Mouse (Mus musculus) intestine, embryonic 14.5 days (tissue): ENCODE results near the gene N4bp1. TPM values are rescaled to one million over a fixed set of nuclear protein-coding genes. Genes with fewer than 3 reads are reported as not detected.
A peak's percentile ranks its signal among the peaks of the same experiment; 100 is the strongest.

Source experiments
- ATAC-seq: fragments of 200-750 bp; cut with Nextera tagmentation; replicated peaks from 2 replicates; pipeline ENCODE4 v1.8.0; 2017; ENCODE audit warnings: low read depth, moderate number of reproducible peaks, moderate TSS enrichment, moderate library complexity; ENCODE audit not compliant: low FRiP score, low TSS enrichment
- DNase-seq: peaks from one replicate; pipeline ENCODE4 v3.0.0-alpha.2; 2018; ENCODE audit warnings: low spot score
- H3K27ac ChIP-seq: fragments of 300-500 bp; sonication (generic); 2 replicates; pipeline ENCODE4 v1.5.1; 2014; ENCODE audit warnings: low read depth, mild to moderate bottlenecking, control low read depth
- H3K27me3 ChIP-seq: fragments of 300-500 bp; sonication (generic); replicated peaks from 2 replicates; pipeline ENCODE4 v1.6.1; 2014; ENCODE audit warnings: low read length, control low read depth; ENCODE audit not compliant: control insufficient read depth, insufficient read depth
- H3K36me3 ChIP-seq: fragments of 300-500 bp; sonication (generic); 2 replicates; pipeline ENCODE4 v1.6.1; 2014; ENCODE audit warnings: low read length, control low read depth; ENCODE audit not compliant: control insufficient read depth, insufficient read depth
- H3K4me1 ChIP-seq: fragments of 300-500 bp; sonication (generic); replicated peaks from 2 replicates; pipeline ENCODE4 v1.6.1; 2014; ENCODE audit warnings: low read length, control low read depth, mixed read lengths; ENCODE audit not compliant: control insufficient read depth, insufficient read depth
- H3K4me2 ChIP-seq: fragments of 300-500 bp; sonication (generic); 2 replicates; pipeline ENCODE4 v1.6.1; 2014; ENCODE audit warnings: low read length
- H3K4me3 ChIP-seq: fragments of 300-500 bp; sonication (generic); 2 replicates; pipeline ENCODE4 v1.5.1; 2014; ENCODE audit warnings: low read depth, low read length, control low read depth, mixed read lengths
- H3K9ac ChIP-seq: fragments of 300-500 bp; sonication (generic); 2 replicates; pipeline ENCODE4 v1.6.1; 2014; ENCODE audit warnings: mild to moderate bottlenecking, low read length
- H3K9me3 ChIP-seq: fragments of 300-500 bp; sonication (generic); 2 replicates; pipeline ENCODE4 v1.6.1; 2016; ENCODE audit warnings: low read length, control low read depth; ENCODE audit not compliant: control insufficient read depth
- WGBS: fragments of 180-500 bp; shearing (Covaris S2); extraction: QIAGEN DNeasy Blood & Tissue Kit; methylation state at CpG from one replicate; pipeline ENCODE4 v1.1.7; 2014; 5-methylcytosine and 5-hydroxymethylcytosine counted together
- polyA plus RNA-seq: library from polyadenylated mRNA; unstranded; fragments of >200 nt; fragmentation: Nextera tagmentation; extraction: Ambion mirVana; gene quantifications from 2 replicates; pipeline ENCODE4 v1.2.1, GENCODE M21; 2014

Gene N4bp1
- polyA plus RNA-seq, 1 experiment from 2014 or later: 12.2 TPM

DNA sequence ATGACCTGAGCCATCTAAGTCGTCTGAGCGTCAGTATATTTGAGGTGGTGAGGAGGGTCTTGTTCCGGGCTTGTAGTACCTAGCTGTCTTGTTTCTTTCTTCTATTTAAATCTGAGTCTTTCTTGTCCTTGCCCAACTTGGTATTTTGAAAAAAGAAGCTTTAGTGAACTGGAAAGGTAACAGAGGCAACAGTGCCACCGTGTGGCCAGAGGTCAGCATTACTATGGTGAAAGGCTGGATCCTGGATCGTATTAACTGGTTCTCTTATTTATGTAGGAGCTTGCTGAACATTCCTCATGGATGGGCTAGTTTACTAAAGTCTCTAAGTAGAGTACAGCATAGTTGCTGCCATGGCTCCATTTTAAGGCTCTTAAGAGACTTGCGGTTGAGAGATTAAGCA is 23.5 kb upstream of the N4bp1 start:
- DNase-seq (peak; percentile 92), ATAC-seq (no peak)
- Histone ChIP-seq H3K9me3 (no peaks in the 10 kb centered on the region), H3K4me2 (no peak overlapping the region), H3K9ac (no peak overlapping the region), H3K4me3 (no peak overlapping the region), H3K4me1 (no peaks in the 10 kb centered on the region), H3K27ac (no peak overlapping the region), H3K36me3 (no peaks in the 10 kb centered on the region), H3K27me3 (no peaks in the 10 kb centered on the region)
- WGBS: 11% methylated on average over 6 of the region's 6 CpGs

DNA sequence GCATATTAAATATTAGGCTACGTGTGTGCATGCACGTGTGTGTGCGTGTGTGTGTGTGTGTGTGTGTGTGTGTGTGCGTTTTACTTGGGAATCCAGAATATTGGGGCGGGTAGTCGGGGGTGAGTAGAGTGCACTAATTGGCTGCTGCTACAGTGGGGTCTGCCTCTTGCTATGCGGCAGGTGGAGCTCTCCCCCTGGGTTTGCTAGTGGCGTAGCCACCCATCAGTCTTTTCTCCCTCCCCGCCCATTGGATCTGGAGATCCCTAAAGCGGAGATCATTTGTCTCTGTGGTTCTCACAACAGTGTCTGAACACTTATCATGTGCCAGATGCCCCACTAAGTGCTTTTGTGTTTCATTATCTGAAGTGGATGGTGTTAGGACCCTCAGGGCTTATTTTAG is 19.9 kb upstream of the N4bp1 start:
- H3K4me1 ChIP-seq: no peaks in the 10 kb centered on the region
- H3K4me2 ChIP-seq: no peak overlapping the region
- H3K9me3 ChIP-seq: no peaks in the 10 kb centered on the region
- DNase-seq: no peak
- H3K27ac ChIP-seq: no peak overlapping the region
- H3K36me3 ChIP-seq: no peaks in the 10 kb centered on the region
- 81% methylated on average over 10 of the region's 10 CpGs for WGBS
- ATAC-seq: no peak
- no peaks in the 10 kb centered on the region for H3K27me3 ChIP-seq
- no peak overlapping the region for H3K4me3 ChIP-seq
- H3K9ac ChIP-seq: no peak overlapping the region

DNA sequence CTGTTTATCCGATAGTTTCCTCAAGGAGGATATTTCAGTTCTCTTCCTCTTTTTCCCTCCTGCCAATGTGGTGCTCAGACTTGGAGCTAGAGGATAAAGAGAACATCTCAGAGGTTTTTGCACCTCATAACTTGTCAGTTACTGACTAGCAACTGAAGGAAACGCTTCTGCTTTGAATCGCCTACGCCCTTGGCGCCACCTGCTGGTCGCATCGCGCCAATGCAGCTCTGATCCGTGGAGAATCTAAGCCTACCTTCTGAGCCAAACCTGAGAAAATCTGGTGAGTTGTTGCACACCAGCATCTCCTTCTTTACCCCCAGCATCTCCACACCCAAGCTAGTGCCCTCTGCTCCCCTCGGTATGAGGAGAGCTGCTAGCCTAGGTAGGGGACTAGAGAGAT is 18.0 kb upstream of the N4bp1 start:
- ATAC-seq (no peak), DNase-seq (peak; percentile 94)
- Histone ChIP-seq H3K4me3 (no peak overlapping the region), H3K9ac (no peak overlapping the region), H3K4me2 (no peak overlapping the region), H3K36me3 (no peaks in the 10 kb centered on the region), H3K27ac (no peak overlapping the region), H3K9me3 (no peaks in the 10 kb centered on the region), H3K27me3 (no peaks in the 10 kb centered on the region), H3K4me1 (no peaks in the 10 kb centered on the region)
- WGBS: 6% methylated on average over 10 of the region's 10 CpGs

DNA sequence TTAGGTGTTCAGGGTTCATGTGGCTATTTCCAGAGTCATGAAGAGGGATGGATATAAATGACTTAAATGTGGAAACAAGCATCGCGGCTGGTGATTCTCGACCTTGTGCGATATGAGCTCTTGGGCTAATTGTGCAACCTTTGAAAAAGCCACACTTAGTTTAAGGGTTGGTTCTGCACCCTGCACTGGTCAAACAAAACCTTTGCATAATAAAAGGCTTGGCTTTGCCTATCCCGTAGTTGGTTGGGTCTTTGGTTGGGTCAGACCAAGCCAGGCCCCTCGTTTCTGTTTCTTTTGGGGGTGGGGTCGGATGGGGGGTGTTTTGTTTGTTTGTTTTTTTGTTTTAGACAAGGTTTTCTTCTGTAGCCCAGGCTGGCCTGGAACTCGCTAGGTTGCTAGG is 17.6 kb upstream of the N4bp1 start:
- H3K27ac ChIP-seq: no peak overlapping the region
- 80% methylated on average over 8 of the region's 8 CpGs for WGBS
- ATAC-seq: no peak

DNA sequence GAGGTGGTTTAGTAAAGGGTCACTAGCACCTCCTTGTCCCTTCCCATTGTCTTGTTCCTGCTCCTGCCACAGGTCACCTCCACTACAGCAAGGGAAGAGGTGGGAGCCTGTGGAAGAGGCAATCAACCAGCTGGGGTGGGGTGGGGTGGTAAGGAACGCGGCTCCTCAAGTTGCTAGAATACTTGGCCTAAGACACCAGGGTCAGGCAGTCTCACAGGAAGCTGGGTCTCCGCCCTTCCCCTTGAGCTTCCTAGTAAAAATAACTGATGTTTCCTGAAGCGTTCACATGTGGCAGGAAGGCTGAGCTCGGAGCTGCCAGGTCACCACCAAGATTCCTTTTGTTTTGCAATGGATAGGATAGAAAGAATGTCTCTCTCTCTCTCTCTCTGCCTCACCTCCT is 16.9 kb upstream of the N4bp1 start:
- DNase-seq (no peak), ATAC-seq (no peak)
- 44% methylated on average over 5 of the region's 5 CpGs for WGBS
- Histone ChIP-seq H3K4me3 (no peak overlapping the region), H3K27ac (0 out of 2 replicates have a peak overlapping the region, but pooled peaks have one; percentile 9), H3K36me3 (no peaks in the 10 kb centered on the region), H3K9ac (no peak overlapping the region), H3K4me2 (no peak overlapping the region), H3K9me3 (no peaks in the 10 kb centered on the region), H3K4me1 (no peaks in the 10 kb centered on the region; the same call in 1 of the 2 replicates), H3K27me3 (no peaks in the 10 kb centered on the region)

More for the DNA sequence above, 17.6 kb upstream of the N4bp1 start:
- Histone ChIP-seq H3K9ac (no peak overlapping the region), H3K9me3 (no peaks in the 10 kb centered on the region), H3K4me1 (no peaks in the 10 kb centered on the region; the same call in 1 of the 2 replicates), H3K4me2 (no peak overlapping the region), H3K4me3 (no peak overlapping the region), H3K36me3 (no peaks in the 10 kb centered on the region), H3K27me3 (no peaks in the 10 kb centered on the region)
- no peak for DNase-seq

DNA sequence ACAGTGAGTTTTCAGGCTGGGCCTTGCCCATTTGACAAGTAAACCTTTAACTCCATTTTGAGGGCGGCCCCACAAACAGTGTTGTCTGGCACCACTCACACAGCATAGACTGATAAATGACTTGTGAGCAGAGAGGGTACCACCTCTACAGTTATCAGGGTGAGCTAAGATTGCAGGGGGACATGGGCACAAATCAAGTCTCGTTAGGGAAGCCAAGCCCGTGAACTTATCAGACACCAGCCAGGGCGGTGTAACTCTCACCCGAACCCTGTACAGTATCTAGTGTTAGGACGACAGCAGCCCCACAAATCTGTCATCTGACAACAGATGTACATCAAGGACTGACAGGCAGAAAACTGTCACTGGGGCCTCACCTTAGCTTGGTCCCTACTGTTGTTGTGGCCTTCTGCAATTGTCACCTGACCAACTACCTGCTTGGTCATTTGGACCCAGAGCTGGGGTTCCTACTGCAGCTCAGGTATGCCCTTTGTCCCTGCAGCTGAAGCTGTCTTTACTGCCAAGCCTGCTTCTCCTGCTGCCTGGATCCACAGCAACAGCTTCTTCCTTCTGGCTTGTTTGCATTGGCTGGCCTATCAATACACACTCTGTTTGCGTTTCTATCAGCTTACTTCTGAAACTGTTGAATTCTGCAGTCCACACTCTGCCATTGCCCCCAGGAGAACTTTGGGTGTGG is 12.8 kb upstream of the N4bp1 start:
- no peak for DNase-seq
- Histone ChIP-seq H3K27me3 (no peaks in the 10 kb centered on the region), H3K4me3 (no peak overlapping the region), H3K9ac (no peak overlapping the region), H3K4me1 (no peaks in the 10 kb centered on the region; the same call in 1 of the 2 replicates), H3K4me2 (no peak overlapping the region), H3K27ac (peak overlapping the region; percentile 51; the same call in 1 of the 2 replicates), H3K9me3 (no peaks in the 10 kb centered on the region), H3K36me3 (no peaks in the 10 kb centered on the region)
- ATAC-seq: peak; percentile 68
- 65% methylated on average over 7 of the region's 7 CpGs for WGBS

DNA sequence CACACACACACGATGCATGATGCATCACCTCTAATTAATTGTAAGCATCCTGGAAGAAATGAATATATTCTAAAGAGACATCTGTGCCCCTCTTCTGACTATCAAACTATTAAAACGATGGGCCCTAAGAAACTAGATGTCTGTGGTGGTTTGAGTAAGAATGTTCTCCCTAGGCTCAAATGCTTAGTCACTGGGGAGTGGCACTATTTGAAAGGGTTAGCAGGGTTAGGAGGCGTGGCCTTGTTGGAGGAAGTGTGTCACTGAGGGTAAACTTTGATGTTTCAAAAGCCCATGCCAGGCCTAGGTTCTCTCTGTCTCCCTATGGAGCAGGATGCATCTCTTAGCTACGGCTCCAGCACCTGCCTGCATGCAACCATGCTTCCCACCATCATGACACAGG is 10.3 kb upstream of the N4bp1 start:
- DNase-seq: no peak
- Histone ChIP-seq H3K27me3 (no peaks in the 10 kb centered on the region), H3K9me3 (no peaks in the 10 kb centered on the region), H3K4me2 (no peak overlapping the region), H3K36me3 (no peaks in the 10 kb centered on the region), H3K27ac (no peak overlapping the region), H3K4me1 (no peaks in the 10 kb centered on the region; the same call in 1 of the 2 replicates), H3K4me3 (no peak overlapping the region), H3K9ac (no peak overlapping the region)
- 86% methylated on average over 4 of the region's 4 CpGs for WGBS
- ATAC-seq: no peak

DNA sequence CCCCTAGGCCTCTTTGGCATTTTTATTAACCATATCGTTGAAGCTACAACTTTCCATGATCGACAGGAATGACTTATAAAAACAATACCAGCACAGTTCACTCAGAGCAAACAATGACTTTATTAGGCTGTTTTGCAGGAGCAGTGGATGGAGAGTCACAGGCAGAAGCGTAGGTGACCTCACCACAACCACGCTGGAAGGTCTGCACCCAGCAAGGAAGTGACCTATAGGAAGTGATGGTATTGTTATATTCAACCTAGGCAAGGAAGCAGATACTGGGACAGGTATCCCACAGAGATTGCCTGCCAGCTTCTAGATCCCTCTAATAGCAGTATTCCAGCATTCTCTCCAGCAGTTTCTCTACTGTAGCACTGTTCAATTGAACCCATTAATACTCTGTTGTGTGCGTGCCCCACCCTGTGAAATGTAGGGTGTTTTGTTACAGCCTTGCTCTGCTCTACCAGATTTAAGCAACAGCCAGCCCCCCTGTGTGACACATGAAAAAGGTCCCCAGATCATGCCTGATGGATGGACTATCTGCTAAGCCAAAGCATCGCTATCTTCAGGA is 9.2 kb upstream of the N4bp1 start:
- 72% methylated on average over 6 of the region's 6 CpGs for WGBS
- H3K27me3 ChIP-seq: no peaks in the 10 kb centered on the region
- no peak for ATAC-seq
- DNase-seq: no peak
- no peak overlapping the region for H3K4me2 ChIP-seq
- no peaks in the 10 kb centered on the region for H3K9me3 ChIP-seq
- H3K9ac ChIP-seq: no peak overlapping the region
- H3K36me3 ChIP-seq: no peaks in the 10 kb centered on the region
- no peaks in the 10 kb centered on the region; the same call in 1 of the 2 replicates for H3K4me1 ChIP-seq
- no peak overlapping the region for H3K4me3 ChIP-seq
- no peak overlapping the region for H3K27ac ChIP-seq

DNA sequence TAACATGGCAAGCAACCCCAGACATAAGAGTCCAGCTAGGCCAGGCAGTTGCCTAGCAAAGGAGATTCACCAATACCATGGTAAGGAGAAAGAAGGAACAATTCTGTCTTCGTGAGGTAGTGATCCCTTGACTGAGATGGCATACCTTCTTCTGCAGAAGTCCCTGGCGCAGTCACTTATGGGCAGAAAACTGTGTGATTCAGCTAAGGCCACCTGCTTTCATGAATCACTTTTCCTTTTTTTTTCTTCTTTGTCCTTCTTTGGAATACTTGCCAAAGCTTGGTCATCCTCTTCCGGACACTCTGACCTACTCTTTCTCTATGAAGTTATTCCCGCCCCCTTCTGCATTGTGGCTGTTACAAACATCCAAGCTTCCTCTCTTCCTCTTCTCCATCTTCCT is 8.5 kb upstream of the N4bp1 start:
- no peaks in the 10 kb centered on the region for H3K27me3 ChIP-seq
- DNase-seq: no peak
- WGBS: 89% methylated on average over 4 of the region's 4 CpGs

More for the DNA sequence above, 8.5 kb upstream of the N4bp1 start:
- no peak overlapping the region for H3K4me3 ChIP-seq
- no peaks in the 10 kb centered on the region; the same call in 1 of the 2 replicates for H3K4me1 ChIP-seq
- H3K36me3 ChIP-seq: no peaks in the 10 kb centered on the region
- no peak overlapping the region for H3K4me2 ChIP-seq
- no peaks in the 10 kb centered on the region for H3K9me3 ChIP-seq
- H3K27ac ChIP-seq: no peak overlapping the region; the same call in 1 of the 2 replicates
- no peak overlapping the region for H3K9ac ChIP-seq
- ATAC-seq: no peak
